Mouse (Mus musculus) left cerebral cortex, postnatal 25 days (tissue): Measurements from ENCODE around the gene Sfxn3. TPM values are rescaled to one million over a fixed set of nuclear protein-coding genes. Genes with fewer than 3 reads are reported as not detected.

Source experiments
- DNase-seq, 2 experiments: peaks; one replicate each; pipeline ENCODE4 v3.0.0; 2022; ENCODE audit warnings: low spot score in 2 of 2, mixed read lengths in 1 of 2
- intact Hi-C: fragments of 180-260 bp; cut with DNase I; formaldehyde crosslinking; loops from one replicate; pipeline ENCODE4 v1.15.1; 2025
- total RNA-seq, 2 experiments: library from RNA; stranded (reverse); gene quantifications; 2 replicates each; pipeline ENCODE4 v1.2.3; 2021

The Sfxn3 gene
- 100 to 1,000 TPM; 107 to 129 TPM for total RNA-seq

DNA sequence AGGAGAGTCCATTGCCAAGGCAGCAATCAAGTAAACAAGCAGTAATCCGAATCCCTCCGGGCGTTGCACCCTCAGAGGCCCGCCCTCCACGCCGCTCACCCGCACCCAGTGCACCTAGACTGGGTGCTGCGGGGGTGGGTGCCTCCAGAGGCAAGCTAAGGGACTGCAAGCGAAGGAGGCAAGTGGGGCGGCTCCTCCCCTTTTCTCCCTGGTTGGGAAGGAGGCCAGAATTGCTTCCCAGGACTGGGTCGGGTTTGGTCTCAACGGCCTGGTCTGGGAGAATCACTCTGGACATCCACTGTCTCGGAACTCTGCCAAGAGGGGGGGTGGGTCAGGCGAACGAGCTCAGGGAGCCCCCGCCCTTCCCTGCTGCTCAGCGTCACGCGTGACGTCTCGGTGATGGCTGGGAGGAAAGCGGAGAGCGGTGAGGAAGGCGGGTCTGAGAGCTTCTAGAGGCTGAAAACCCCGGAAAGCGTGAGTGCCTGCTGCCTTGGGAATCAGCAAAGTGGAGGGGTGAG, at the start of gene Sfxn3:
Gene Sfxn3, plus strand, starts transcription at position 87 of the 518 bp plus-strand sequence.
- intact Hi-C loops = loop anchor here (5.0 kb wide), 1 partner anchor 115 kb away; the partner anchor contains the start of gene Slf2
- peak; percentile 92 to 96 for DNase-seq

DNA sequence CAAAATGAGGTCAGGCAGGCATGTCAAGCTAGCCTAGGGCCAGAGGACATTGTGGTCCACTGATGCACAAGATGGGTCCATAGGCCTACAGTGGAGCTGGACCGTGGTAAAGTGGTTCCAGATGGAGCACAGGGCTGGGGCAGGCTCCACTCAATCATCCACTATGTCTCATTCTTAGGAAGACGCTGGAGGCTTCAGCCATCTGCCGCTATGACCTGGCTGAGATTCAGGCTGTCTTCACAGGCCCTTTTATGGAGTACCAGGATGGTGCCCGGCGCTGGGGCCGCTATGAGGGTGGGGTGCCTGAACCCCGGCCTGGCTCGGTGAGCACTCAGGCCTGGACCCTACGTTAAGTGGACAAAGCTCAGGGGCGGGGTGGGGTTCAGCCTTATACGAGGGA, 49.5 kb upstream of the Sfxn3 start:
- no peak for DNase-seq
- intact Hi-C loops = no loop called here

DNA sequence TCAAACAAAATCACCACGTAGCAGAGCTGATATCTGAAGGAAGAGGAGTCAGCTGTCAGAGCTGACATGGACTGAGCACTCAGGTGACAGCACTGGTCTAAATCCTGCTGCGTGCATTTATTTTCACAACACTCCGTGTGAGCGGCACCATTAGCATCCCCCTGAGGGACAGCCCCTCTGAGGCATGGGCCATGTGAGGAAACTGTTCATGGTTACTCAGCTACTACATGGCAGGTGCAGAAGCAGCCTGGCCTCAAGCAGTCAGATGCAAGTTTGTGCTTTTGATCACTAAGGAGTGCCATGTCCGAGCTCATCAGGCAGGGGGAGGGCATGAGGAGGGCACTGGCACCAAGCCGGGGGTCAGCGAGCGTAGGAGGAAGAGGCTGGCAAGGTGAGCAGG, 47.7 kb upstream of the Sfxn3 start:
- intact Hi-C loops = no loop called here
- no peak for DNase-seq

GRCm38 (mm10) chr19:45002301-45002700, 45.0 kb upstream of the Sfxn3 start:
- intact Hi-C loops = no loop called here
- no peak for DNase-seq

- no peak for DNase-seq
- intact Hi-C loops = no loop called here
These were observed 43.4 kb upstream of the Sfxn3 start for GRCm38 (mm10) chr19:45003740-45004516.

GRCm38 (mm10) chr19:45005444-45005843, 41.9 kb upstream of the Sfxn3 start, which contains the start of gene Twnk:
Gene Twnk, plus strand, starts transcription at chr19:45005663.
- DNase-seq = peak in 1 of 2 experiments; percentile 37
- intact Hi-C loops = no loop called here

DNA sequence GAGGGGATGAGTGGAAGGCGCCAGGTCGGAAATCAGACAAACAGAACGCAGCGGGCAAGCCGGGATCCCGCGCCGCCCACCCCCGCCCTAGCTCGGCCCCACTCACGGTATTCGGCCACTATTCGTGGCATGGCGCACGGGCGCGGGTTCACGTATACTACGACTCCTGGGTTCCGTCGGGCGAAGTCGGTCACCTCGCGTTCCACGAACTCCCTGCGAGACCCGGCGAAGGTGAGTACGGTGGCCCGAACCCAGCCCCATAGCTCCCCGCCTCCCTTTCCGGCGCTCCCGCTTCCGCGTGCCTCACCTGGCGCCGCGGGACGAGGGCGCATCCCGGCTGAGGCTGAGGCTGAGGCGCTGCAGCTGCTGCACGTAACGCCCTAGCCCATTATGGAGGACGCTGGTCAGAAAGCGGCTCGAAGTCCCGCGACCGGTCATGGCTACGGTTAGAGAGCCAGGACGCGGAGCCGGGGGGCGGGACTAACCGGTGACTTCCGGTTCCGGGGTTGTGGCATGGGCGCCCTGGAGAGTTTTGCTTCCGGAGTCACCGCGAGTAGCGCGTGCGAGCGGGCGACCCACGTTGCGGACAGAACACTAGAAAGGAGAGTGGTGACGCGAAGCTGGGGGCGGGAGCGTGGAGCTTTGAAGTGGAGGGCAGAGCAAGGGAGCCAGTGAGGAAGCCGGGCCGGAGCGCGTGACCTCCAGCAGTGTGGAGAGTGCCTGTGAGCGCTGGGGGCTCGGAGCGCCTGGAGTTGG, 41.2 kb upstream of the Sfxn3 start, which contains the start of gene Mrpl43:
Gene Mrpl43, minus strand, starts transcription at position 486 of the 756 bp plus-strand sequence.
- intact Hi-C loops = no loop called here
- peak; percentile 96 to 98 for DNase-seq

DNA sequence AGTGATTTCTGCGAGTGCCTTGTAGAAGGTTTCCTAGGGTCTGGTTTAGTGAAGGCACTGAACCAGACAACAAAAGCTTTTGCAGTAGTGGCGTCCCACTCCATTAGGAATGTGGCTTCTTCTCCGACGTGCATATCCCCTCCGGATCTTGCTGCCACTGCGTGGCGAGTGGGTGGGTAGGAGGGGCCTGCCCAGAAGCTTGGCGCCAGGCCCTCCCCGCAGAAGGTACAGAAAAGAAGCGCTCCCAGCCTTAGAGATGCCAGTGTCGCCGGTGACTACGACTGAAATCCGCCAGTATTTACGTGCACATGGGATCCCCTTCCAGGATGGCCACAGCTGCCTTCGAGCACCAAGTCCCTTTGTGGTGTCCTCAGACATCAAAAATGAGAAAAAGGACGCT, 40.3 kb upstream of the Sfxn3 start:
- intact Hi-C loops = no loop called here
- no peak for DNase-seq

DNA sequence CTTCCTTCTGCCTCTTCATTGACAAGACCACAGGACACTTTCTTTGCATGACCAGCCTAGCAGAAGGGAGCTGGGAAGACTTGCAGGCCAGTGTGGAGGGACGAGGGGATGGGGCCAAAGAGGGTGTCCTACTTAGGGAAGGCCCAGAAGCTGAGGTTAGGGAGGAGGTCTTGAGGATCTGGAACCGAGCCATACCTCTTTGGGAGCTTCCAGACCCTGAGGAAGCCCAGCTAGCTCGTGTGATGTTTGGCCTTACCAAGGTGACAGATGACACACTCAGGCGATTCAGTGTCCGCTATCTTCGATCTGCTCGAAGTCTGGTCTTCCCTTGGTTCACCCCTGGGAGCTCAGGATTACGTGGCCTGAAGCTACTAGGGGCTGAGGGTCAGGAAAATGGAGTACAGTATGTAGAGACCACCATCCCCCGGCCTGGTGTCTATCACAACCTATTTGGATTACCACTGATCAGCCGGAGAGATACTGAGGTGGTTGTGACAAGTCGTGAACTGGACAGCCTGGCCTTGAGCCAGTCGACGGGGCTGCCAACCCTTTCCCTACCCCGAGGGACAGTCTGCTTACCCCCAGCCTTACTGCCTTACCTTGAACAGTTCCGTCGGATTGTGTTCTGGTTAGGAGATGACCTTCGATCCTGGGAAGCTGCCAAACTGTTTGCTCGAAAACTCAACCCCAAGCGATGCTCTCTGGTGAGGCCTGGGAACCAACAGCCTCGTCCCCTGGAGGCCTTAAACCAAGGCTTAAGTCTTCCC, 39.7 kb upstream of the Sfxn3 start:
- DNase-seq = no peak
- intact Hi-C loops = no loop called here

DNA sequence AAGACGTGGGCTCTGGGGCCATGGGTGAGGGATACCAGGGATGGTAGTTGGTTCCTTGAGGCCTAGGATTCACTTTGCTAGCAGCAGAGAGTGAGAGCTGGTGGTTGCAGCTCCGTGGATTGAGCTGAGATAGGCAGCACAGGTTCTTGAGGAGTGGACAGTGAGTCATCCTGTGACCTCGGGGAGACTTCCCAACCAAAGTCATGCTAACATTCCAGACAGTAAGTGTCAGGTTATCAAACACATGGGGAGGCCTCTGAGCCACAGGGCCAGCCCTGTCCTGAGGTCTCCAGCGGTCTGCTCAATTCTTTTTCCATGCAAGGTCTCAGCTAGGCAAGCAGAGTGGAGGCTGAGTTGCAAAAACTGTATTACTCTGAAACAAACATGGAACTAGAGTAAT, 36.7 kb upstream of the Sfxn3 start:
- intact Hi-C loops = no loop called here
- DNase-seq = no peak

DNA sequence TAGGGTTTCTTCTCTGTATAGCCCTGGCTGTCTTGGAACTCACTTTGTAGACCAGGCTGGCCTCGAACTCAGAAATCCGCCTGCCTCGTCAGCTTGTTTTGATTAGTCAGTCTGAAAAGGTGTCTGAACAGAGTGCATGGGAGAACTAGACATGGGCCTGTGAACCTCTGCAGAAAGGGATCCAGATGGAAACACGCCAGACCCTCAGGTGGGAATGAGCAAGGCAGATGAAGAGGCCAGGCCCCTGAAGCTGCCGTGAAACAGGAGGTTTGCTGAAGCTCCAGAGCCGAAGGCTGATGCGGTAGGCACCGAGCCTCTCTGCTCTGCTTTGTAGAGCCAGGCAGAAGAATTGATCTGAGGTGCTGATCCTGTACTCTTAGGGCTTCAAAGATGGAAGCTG, 35.1 kb upstream of the Sfxn3 start:
- intact Hi-C loops = loop anchor here (1.0 kb wide), 1 partner anchor 19 kb away; no protein-coding TSS in a partner anchor
- DNase-seq = no peak

DNA sequence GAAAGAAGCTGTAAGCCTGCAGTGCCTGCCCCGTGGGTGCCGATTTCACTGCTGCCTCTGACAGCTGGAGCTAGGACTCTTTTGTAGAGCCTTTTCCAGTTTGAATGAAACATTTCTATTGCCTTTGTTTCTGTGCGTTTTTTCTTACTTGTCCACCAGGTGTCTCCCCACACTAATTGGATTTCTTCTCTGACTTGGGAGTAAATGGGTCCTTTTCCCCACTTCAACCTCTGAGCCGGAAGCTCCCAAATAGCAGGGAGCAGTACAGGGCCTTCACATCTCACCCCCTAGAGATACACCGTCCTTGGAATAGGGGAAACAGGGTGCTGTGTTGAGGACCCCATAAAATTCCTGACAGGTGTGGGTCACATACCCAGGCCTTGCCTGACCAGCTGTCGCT, 34.7 kb upstream of the Sfxn3 start:
- intact Hi-C loops = loop anchor here (1.0 kb wide), 1 partner anchor 19 kb away; no protein-coding TSS in a partner anchor
- DNase-seq = peak in 1 of 2 experiments; percentile 45

DNA sequence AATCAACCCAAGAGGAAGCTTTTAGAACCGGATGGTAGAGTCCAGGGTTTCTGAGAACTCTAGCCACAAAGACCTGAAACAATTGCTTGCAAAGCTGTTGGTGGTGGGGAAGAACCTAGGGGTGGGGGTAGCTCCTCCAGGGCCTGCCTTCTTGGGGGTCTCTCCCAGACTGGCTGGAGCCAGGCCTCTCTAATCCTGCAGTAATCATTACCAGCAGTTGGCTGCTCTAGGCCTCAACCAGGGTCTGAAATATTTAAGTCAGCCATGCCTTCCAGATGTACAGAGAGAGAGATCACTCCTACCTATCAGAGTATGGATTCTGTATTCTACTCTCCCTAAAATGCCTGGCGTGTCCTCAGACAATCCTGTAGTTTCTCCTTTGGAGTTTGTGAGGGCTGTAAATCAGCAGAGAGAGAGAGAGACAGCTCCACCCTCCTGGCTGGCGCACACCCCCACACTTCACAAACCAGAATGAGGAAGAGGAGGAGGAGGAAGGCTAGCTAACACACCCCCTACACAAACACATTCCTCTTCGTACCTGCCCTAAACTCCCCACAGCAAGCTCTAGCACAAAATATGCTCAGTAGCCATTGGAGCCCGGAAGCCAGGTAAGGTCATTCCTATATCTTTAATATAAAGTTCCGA, 33.6 kb upstream of the Sfxn3 start:
- DNase-seq = peak in 1 of 2 experiments; percentile 60
- intact Hi-C loops = no loop called here

- intact Hi-C loops = no loop called here
- no peak for DNase-seq
These were observed 32.9 kb upstream of the Sfxn3 start, which contains the start of gene Lzts2 for GRCm38 (mm10) chr19:45014335-45014971. Gene Lzts2, plus strand, starts transcription at chr19:45014414.

GRCm38 (mm10) chr19:45014981-45015402, 32.3 kb upstream of the Sfxn3 start:
- DNase-seq = no peak
- intact Hi-C loops = no loop called here

- intact Hi-C loops = no loop called here
- DNase-seq = peak; percentile 37 to 44
These were observed 31.6 kb upstream of the Sfxn3 start for GRCm38 (mm10) chr19:45015518-45016281.

DNA sequence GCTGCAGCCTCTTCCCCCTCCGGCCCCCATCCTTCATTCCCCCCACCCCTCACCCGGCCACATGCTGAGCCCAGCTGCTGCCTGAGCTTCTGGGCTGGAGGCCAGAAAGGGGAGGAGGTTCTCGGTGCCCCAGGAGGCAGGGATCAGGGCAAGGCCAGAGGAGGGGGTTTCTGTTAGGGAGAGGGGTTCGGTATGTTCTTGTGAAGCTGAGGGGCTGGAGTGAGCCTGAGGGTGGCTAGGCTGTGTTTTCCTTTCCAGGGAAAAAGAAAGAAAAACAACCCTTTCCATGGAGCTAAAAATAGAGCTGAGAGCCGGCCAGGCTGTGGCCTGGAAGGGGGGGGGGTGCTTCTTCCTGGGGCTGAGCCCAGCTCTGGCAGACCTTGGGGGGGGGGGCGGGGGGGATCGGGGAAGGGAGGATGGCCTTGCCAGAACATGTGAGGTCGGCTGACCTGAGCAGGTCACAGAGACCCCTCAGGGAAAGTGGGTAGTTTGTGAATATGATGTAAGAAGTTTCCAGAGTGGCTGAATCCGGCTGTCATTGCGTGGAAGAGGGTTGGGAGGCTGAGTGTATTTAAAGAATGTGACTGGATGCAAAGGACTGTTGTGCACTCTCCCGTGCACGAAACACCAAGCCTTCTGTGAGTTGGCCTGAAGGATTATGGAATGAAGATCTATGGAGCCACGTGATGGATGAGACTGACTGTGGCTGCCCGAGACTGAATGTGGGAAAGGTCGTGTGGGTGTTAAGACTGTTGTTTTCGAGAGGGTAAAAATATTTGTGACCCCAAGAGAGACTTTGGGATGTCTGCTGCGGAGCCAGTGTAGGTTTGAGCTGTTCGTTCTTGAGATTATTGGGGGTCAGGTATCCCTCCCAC, 30.7 kb upstream of the Sfxn3 start:
- peak; percentile 69 to 87 for DNase-seq
- intact Hi-C loops = loop anchor here (1.0 kb wide), 2 partner anchors 14 to 32 kb away; no protein-coding TSS in a partner anchor
